Mouse (Mus musculus): ENCODE measurements around the gene Srp14.

DNA sequence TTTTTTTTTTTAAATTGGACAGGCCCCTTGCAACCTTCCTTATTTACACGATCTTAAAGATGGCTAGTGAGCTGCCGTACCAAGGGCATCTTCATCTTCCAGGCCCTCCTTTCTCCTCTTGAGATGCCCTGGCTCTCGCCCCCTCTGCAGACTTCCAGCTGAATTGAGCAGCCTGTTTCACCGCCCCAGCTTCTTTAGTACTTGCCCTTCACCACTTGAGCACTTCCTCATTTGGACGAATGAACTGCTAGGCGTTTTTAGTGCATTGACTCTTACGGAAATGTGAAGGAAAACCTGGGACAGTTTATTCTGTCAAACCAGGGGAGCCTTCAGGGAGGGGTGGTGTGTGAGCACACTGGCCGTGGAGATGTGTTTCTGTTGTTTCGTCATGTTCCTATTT lies 50.2 kb downstream of the Srp14 start:
- TF ChIP-seq CTCF (IDR thresholded peaks at IDR 0.05; ENCODE audit: borderline replicate concordance, extremely low read depth, insufficient read depth, insufficient read length), result no peak
- TF ChIP-seq POLR2A (IDR thresholded peaks at IDR 0.05; ENCODE audit: borderline replicate concordance, extremely low read depth, insufficient read depth, insufficient read length, poor library complexity, severe bottlenecking), result no peak
